Mouse (Mus musculus) CH12.LX (cell line): ENCODE results near the gene Hoxc4. TPM values are rescaled to one million over a fixed set of nuclear protein-coding genes. Genes with fewer than 3 reads are reported as not detected.

ENCODE experiments used
- DNase-seq: peaks from one replicate; pipeline ENCODE4 v3.0.0-alpha.2; 2013; ENCODE audit errors: extremely low read depth
- H3K27ac ChIP-seq: 2 replicates; pipeline ENCODE4 v1.5.1; 2012; ENCODE audit warnings: low read depth, mild to moderate bottlenecking, control low read depth, moderate library complexity; ENCODE audit not compliant: insufficient read depth
- H3K27me3 ChIP-seq: replicated peaks from 2 replicates; pipeline ENCODE3; 2012; ENCODE audit warnings: inconsistent platforms
- H3K36me3 ChIP-seq, 2 experiments: replicated peaks in 1 of 2; 2 replicates each; pipeline versions ENCODE3 to v1.6.1; 2012; ENCODE audit warnings: inconsistent platforms in 1 of 2, low read length in 1 of 2, mild to moderate bottlenecking in 1 of 2, mixed read lengths in 1 of 2, moderate library complexity in 1 of 2; ENCODE audit not compliant: control insufficient read depth in 1 of 2, insufficient read depth in 1 of 2
- H3K4me1 ChIP-seq, 2 experiments: 2 replicates each; pipeline ENCODE4 v1.6.1; 2012; ENCODE audit warnings: inconsistent platforms in 1 of 2, moderate library complexity in 1 of 2; ENCODE audit not compliant: insufficient read depth in 2 of 2, control insufficient read depth in 1 of 2
- H3K4me2 ChIP-seq: 2 replicates; pipeline ENCODE4 v1.6.1; 2012; ENCODE audit warnings: low read depth, mild to moderate bottlenecking, control low read depth; ENCODE audit not compliant: poor library complexity, insufficient read depth, severe bottlenecking
- H3K4me3 ChIP-seq, 3 experiments: fragments of 150-350 bp in 1 of 3; sonication (generic) in 1 of 3; replicated peaks in 1 of 3; 2 replicates each; pipeline versions ENCODE3 to v1.5.1; 2011 to 2012; ENCODE audit warnings: low read depth in 2 of 3, low read length in 2 of 3, mild to moderate bottlenecking in 2 of 3, moderate library complexity in 2 of 3, control low read depth in 1 of 3, improper control_type of control experiment in 1 of 3, inconsistent platforms in 1 of 3, mixed read lengths in 1 of 3; ENCODE audit not compliant: poor library complexity in 1 of 3
- H3K79me2 ChIP-seq: replicated peaks from 2 replicates; pipeline ENCODE4 v1.6.1; 2012; ENCODE audit warnings: mild to moderate bottlenecking, moderate library complexity; ENCODE audit not compliant: control insufficient read depth, poor library complexity, insufficient read depth, severe bottlenecking; ENCODE audit errors: extremely low read depth
- H3K9ac ChIP-seq: 2 replicates; pipeline ENCODE4 v1.6.1; 2012; ENCODE audit warnings: low read depth, mild to moderate bottlenecking, control low read depth, moderate library complexity; ENCODE audit not compliant: insufficient read depth
- H3K9me3 ChIP-seq: replicated peaks from 2 replicates; pipeline ENCODE3; 2012; ENCODE audit warnings: low read length, inconsistent platforms, mixed read lengths
- CHD1 ChIP-seq: IDR thresholded peaks from 2 replicates; pipeline ENCODE4 v1.6.1; 2012; ENCODE audit warnings: low read depth, low read length, improper control_type of control experiment, inconsistent platforms
- ETS1 ChIP-seq: conservative IDR thresholded peaks from 2 replicates; pipeline ENCODE4 v1.6.1; 2012; ENCODE audit warnings: low read depth, mild to moderate bottlenecking, inconsistent platforms, low read length, improper control_type of control experiment, moderate library complexity
- GABPA ChIP-seq: IDR thresholded peaks from 2 replicates; pipeline ENCODE4 v1.6.1; 2012; ENCODE audit warnings: low read depth, low read length, improper control_type of control experiment, inconsistent platforms; ENCODE audit not compliant: insufficient replicate concordance
- JUN ChIP-seq: IDR thresholded peaks from 2 replicates; pipeline ENCODE4 v1.6.1; 2011; ENCODE audit warnings: low read depth, mild to moderate bottlenecking, low read length, improper control_type of control experiment, moderate library complexity; ENCODE audit not compliant: insufficient read depth
- MAFK ChIP-seq: IDR thresholded peaks from 2 replicates; pipeline ENCODE4 v1.6.1; 2011; ENCODE audit warnings: low read length, improper control_type of control experiment; ENCODE audit not compliant: insufficient replicate concordance
- MYC ChIP-seq: IDR thresholded peaks from 2 replicates; pipeline ENCODE4 v1.6.1; 2011; ENCODE audit warnings: low read depth, mild to moderate bottlenecking, improper control_type of control experiment, low read length
- POLR2A ChIP-seq: IDR thresholded peaks from 2 replicates; pipeline ENCODE4 v1.6.1; 2011; ENCODE audit warnings: low read depth, mild to moderate bottlenecking, improper control_type of control experiment, low read length
- RAD21 ChIP-seq: IDR thresholded peaks from 2 replicates; pipeline ENCODE4 v1.6.1; 2011; ENCODE audit warnings: low read depth, mild to moderate bottlenecking, low read length, improper control_type of control experiment, moderate library complexity
- RCOR1 ChIP-seq: conservative IDR thresholded peaks from 2 replicates; pipeline ENCODE4 v1.6.1; 2012; ENCODE audit warnings: low read depth, mild to moderate bottlenecking, inconsistent platforms, low read length, improper control_type of control experiment
- SIN3A ChIP-seq: IDR thresholded peaks from 2 replicates; pipeline ENCODE4 v1.6.1; 2012; ENCODE audit warnings: low read length, improper control_type of control experiment, inconsistent platforms
- SMC3 ChIP-seq: IDR thresholded peaks from 2 replicates; pipeline ENCODE4 v1.6.1; 2011; ENCODE audit warnings: low read depth, low read length, improper control_type of control experiment
- TBP ChIP-seq: conservative IDR thresholded peaks from 2 replicates; pipeline ENCODE4 v1.6.1; 2011; ENCODE audit warnings: low read depth, low read length, improper control_type of control experiment
- TCF12 ChIP-seq: IDR thresholded peaks from 2 replicates; pipeline ENCODE4 v1.6.1; 2014; ENCODE audit warnings: low read depth, mild to moderate bottlenecking, inconsistent platforms, low read length, improper control_type of control experiment
- UBTF ChIP-seq: IDR thresholded peaks from 2 replicates; pipeline ENCODE4 v1.6.1; 2012; ENCODE audit warnings: low read depth, mild to moderate bottlenecking, inconsistent platforms, low read length, improper control_type of control experiment, moderate library complexity
- ZC3H11A ChIP-seq: IDR thresholded peaks from 2 replicates; pipeline ENCODE4 v1.6.1; 2012; ENCODE audit warnings: low read depth, mild to moderate bottlenecking, inconsistent platforms, low read length, improper control_type of control experiment
- ZNF384 ChIP-seq: IDR thresholded peaks from 2 replicates; pipeline ENCODE4 v1.6.1; 2012; ENCODE audit warnings: low read depth, low read length, improper control_type of control experiment, inconsistent platforms
- dilution Hi-C: fragments of 300-500 bp; cut with MboI; formaldehyde crosslinking; loops from 2 replicates; pipeline ENCODE4 v1.14.3; 2020; ENCODE audit warnings: low sequenced_read_pairs; ENCODE audit not compliant: extremely low pct_unique_long_range_greater_than_20kb, extremely low pct_ligation_motif_present
- in situ Hi-C: fragments of 300-500 bp; cut with MboI; formaldehyde crosslinking; loops from 3 replicates; pipeline ENCODE4 v1.14.3; 2019; ENCODE audit warnings: low sequenced_read_pairs, low pct_ligation_motif_present, low pct_unique_long_range_greater_than_20kb, mixed read lengths
- polyA plus RNA-seq: library from polyadenylated mRNA; unstranded; fragments of >175 nt; gene quantifications from 2 replicates; pipeline ENCODE4 v1.2.1, GENCODE M21; 2012; ENCODE audit warnings: low read depth; ENCODE audit not compliant: insufficient read length
- total RNA-seq, 2 experiments: library from RNA; depleted of rRNA; stranded (reverse); fragments of 300-350 nt in 1 of 2; fragments of >200 nt in 1 of 2; gene quantifications; 2 replicates each; pipeline ENCODE4 v1.2.3; 2012 to 2014

Gene Hoxc4
- total and polyA plus RNA-seq, 3 experiments = 5.7 to 31.7 (median 8.6) TPM

DNA sequence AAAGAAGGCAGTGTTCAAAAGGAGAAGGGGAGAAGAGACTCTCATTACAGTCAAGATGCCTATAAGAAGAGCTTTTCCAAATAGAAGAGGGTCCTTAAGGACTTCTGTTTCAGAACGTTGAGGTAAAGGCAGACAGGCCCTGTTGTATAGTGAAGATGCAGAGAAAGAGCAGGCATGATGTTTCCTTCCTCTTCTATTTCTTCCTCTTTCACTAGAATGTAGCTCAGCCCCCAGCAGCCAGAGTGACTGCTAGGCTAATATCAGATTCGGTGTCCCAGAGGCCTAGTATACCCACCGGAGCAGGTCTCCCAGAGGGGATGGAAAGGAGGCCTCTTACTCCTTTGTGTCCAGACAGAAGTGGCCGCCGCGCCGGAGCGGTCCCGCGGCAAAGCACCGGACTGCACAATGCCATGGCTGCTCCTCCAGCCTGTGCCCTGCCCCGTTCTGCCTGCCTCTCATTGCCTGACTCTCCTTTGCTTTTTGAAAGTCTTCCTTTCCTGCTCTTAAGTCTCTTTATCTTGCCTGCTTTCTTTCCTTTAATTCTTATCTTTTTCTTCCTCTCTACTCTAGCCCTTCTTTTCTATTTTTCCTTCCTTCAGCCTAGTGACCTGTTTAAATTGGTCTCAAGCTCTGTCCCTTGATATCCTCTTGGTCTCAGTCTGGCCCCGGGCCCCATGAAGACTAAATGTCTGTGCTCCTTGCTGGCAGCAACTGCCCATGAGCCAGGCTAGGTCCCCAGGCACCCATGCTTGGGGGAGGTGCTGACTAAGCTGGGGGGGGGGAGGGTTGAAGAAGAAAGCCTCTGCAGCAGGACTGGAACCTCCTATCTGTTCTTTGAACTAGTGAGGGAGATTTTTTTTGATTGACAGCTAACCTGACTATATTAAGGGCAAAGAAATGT is 39.9 kb upstream of the Hoxc4 start:
- H3K9ac ChIP-seq = no peak overlapping the region
- H3K36me3 ChIP-seq = no peaks in the 10 kb centered on the region
- in situ Hi-C loops (no loop called here), dilution Hi-C loops (no loop called here)
- peaks cover 92% of the 10 kb centered on the region for H3K27me3 ChIP-seq
- H3K4me2 ChIP-seq = no peak overlapping the region
- no peaks in the 10 kb centered on the region for H3K9me3 ChIP-seq
- no peak overlapping the region for H3K4me3 ChIP-seq
- H3K4me1 ChIP-seq = peaks cover 2 to 20% of the 10 kb centered on the region in 2 experiments; a peak in 3 of 4 replicates
- H3K79me2 ChIP-seq = no peaks in the 10 kb centered on the region
- H3K27ac ChIP-seq = no peak overlapping the region
- no peak for TF ChIP-seq ETS1
- no peak for TF ChIP-seq POLR2A
- no peak for TF ChIP-seq TBP
- no peak for TF ChIP-seq MAFK
- TF ChIP-seq ZNF384 = no peak
- TF ChIP-seq UBTF = no peak
- no peak for TF ChIP-seq CHD1
- no peak for TF ChIP-seq ZC3H11A
- TF ChIP-seq SMC3 = no peak
- TF ChIP-seq SIN3A = no peak
- no peak for TF ChIP-seq MYC
- no peak for TF ChIP-seq GABPA
- TF ChIP-seq RAD21 = no peak
- TF ChIP-seq JUN = no peak
- no peak for TF ChIP-seq RCOR1
- DNase-seq = no peak

DNA sequence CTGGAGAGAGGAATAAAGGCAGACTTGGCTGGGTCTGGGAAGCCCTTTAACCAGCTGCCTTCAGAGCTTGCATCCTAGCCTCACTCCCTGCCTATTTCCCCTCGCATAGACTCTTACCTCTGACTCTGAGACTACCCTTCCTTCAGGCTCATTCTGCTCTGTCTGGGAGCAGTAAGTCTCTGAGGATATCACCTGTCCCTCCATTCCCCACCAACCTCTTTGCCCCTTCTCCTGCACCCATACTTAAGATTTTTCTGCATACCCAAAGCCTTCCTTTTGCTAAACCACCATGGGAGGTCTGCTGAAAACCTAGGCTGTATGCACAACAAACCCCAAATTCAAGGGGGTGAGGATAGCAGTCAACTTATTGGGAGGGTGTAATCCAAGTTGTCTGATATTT is 38.8 kb upstream of the Hoxc4 start:
- Histone ChIP-seq H3K9ac (no peak overlapping the region), H3K4me3 (no peak overlapping the region), H3K79me2 (no peaks in the 10 kb centered on the region), H3K4me2 (no peak overlapping the region), H3K27me3 (peaks cover 92% of the 10 kb centered on the region), H3K27ac (no peak overlapping the region), H3K9me3 (no peaks in the 10 kb centered on the region), H3K36me3 (no peaks in the 10 kb centered on the region), H3K4me1 (peaks cover 2 to 20% of the 10 kb centered on the region in 2 experiments; a peak in 3 of 4 replicates)
- in situ Hi-C loops = loop anchor here (10.0 kb wide), 1 partner anchor 335 kb away; the partner anchor contains the start of gene Gpr84
- DNase-seq = no peak
- dilution Hi-C loops = no loop called here
- no peak for TF ChIP-seq TCF12
